Mouse (Mus musculus): ENCODE data around the gene Sctr.

Sctr gene

GRCm38 (mm10) chr1:120027693-120028092 lies 21.0 kb downstream of the Sctr start:
- DNase-seq (ENCODE audit: low read depth in 1 of 2, low spot score in 2 of 2): no peak

DNA sequence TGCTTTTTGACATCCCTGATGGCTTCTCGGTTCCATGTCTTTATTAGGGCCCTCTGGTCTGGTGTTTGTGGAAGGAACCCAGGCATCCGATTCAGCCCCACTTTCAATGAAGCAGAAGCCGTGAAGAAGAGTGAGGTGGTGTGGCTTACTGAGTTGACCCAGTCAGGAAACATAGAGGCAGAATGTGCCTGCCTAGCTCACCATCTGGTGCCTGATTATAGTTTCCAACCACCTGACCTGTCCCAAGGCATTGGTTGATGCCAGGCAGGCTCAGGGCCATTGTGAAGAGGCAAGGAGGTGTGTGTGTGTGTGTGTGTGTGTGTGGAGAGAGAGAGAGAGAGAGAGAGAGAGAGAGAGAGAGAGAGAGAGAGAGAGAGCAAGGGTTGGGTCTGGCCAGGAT lies 23.8 kb downstream of the Sctr start:
- DNase-seq (ENCODE audit: low read depth in 1 of 2, low spot score in 2 of 2): no peak

DNA sequence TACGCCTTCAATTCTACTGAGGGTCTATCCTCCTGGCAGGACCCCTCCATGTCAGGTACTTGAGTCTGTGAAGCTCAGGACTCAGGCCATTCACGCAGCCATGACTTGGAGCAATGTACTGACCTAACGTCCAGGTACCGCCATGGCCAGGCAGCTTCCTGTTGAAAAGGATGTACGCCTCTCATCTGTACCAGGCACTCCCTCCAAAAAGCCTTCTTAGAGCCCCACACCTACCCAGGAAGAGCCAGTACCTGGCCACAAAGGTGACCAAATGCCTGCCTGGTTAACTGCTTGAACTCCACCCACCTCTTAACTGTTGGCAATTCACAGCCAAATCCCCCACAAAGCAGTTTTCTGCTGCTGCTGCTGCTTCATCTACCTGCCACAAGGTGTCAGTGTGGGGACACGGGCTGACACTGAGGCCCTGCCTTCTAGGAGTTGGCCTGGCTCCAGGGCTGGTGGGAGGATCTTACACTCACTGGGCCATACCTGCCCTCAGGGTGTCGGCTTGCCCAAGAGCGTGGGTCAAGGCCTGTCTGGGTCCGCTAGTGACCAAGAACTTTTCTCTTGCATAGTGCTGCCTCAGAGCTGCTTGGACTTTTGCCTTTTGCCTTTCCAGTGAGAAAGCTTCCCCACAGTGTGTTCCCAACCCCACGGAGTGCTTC lies 26.2 kb downstream of the Sctr start:
- DNase-seq (ENCODE audit: low read depth in 1 of 2, low spot score in 2 of 2): peak in 1 of 2 experiments; percentile 29

GRCm38 (mm10) chr1:120033469-120033854 lies 26.8 kb downstream of the Sctr start:
- no peak for DNase-seq (ENCODE audit: low read depth in 1 of 2, low spot score in 2 of 2)

DNA sequence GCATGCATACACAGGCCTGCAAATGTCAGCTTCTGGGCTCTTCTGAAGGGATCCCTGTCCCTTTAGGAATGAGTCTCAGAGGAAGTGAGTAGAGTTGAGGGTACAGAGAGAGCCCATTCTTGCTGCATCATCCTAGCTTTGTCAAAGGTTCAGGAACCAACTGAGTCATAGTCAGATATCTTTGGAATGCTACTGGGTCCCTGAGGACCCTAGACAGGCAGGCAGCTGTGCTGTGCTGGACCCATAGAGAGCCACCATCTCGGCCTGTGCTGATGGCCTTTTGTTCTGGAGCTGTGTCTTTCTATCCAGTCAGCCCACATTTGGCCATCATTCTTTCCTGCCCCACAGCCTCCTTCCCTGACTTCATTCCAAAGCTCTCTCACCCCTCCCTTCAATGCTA lies 28.1 kb downstream of the Sctr start:
- DNase-seq (ENCODE audit: low read depth in 1 of 2, low spot score in 2 of 2): no peak

DNA sequence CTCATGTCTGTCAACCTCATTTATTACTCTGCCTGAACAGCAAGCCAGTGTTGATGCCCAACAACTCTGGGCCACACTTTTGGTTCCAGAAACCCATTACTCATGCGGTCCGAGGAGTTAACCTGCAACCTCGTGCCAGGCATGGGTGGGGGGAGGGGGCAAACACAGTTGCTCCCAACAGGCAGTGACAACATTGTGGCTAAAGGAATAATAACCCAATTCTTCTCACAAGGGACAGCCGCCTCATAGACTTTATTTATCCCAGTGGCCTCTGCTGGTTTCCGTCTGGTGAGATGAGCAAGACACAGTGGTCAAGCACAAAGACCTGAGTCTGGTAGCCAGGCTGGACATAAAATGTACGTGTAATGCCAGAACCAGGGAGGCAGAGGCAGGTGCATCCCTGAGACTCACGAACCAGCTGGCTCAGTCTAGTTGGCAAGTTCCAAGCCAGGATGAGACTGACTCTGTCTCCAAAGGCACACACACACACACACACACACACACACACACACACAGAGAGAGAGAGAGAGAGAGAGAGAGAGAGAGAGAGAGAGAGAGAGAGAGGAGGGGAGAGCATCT lies 28.9 kb downstream of the Sctr start:
- DNase-seq (ENCODE audit: low read depth in 1 of 2, low spot score in 2 of 2): no peak

GRCm38 (mm10) chr1:120037021-120037683 lies 30.5 kb downstream of the Sctr start:
- no peak for DNase-seq (ENCODE audit: low read depth in 1 of 2, low spot score in 2 of 2)

- DNase-seq (ENCODE audit: low read depth in 1 of 2, low spot score in 2 of 2): no peak
Measured at GRCm38 (mm10) chr1:120038594-120038993, 31.9 kb downstream of the Sctr start.

GRCm38 (mm10) chr1:120042421-120042820 lies 35.7 kb downstream of the Sctr start:
- no peak for DNase-seq (ENCODE audit: low read depth in 1 of 2, low spot score in 2 of 2)

DNA sequence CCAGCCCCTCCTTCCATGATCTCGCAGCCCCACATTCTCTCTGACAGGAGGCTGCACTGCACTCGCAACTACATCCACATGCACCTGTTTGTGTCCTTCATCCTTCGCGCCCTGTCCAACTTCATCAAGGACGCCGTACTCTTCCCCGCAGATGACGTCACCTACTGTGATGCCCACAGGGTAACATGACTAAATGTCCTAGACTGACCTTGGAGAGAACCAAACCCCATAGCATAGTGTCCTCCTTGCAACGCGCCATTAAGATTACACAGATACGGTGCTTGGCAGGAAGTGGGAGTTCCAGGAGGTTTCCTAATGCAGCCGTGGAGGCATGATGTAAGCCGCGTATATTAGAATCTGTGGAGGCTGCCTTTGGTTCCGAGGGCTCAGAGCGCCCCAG lies 37.9 kb downstream of the Sctr start:
- no peak for DNase-seq (ENCODE audit: low read depth in 1 of 2, low spot score in 2 of 2)

GRCm38 (mm10) chr1:120047325-120047724 lies 40.6 kb downstream of the Sctr start:
- no peak for DNase-seq (ENCODE audit: low read depth in 1 of 2, low spot score in 2 of 2)

DNA sequence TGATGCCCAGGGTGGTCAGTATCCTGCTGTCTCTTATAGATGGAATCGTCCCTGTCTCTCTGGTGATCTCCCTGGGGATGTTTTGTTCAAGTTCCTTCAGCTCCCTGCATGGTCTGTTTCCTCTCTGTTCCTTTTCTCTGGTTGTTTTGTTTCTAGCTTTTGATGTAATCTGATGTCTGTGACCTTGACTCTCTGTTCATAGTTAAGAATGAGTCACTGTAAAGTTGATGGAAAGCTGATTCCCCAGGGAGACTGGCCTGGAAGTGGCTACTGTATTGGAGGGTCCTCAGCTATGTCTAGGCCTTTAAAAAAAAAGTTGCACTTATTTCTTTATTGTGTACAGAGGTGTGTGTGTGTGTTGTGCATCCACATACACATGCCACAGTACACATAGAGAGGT lies 44.4 kb downstream of the Sctr start:
- no peak for DNase-seq (ENCODE audit: low read depth in 1 of 2, low spot score in 2 of 2)

DNA sequence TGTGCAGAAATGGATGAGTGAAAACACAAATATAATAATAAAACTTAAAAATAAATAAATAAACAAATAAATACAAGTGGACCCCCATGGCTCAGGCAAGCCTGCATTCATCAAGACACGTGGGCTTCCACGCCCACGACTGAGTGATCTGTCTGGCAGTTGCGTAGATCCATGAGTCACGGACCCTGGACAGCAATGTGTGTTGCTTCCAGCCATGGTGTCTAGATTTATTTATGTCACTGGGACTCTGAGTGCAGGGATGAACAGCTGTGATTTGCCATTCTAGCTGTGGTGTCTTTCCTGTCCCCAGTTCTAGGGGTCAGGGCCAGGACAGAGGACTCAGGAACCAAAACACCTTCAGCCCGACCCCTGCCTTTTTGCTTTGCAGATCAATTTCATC lies 48.3 kb downstream of the Sctr start:
- no peak for DNase-seq (ENCODE audit: low read depth in 1 of 2, low spot score in 2 of 2)

GRCm38 (mm10) chr1:120055475-120055874 lies 48.8 kb downstream of the Sctr start:
- no peak for DNase-seq (ENCODE audit: low read depth in 1 of 2, low spot score in 2 of 2)

GRCm38 (mm10) chr1:120056236-120056635 lies 49.5 kb downstream of the Sctr start:
- DNase-seq (ENCODE audit: low read depth in 1 of 2, low spot score in 2 of 2): no peak

GRCm38 (mm10) chr1:120057044-120057443 lies 50.4 kb downstream of the Sctr start:
- DNase-seq (ENCODE audit: low read depth in 1 of 2, low spot score in 2 of 2): no peak

GRCm38 (mm10) chr1:120057674-120058430 lies 51.2 kb downstream of the Sctr start:
- DNase-seq (ENCODE audit: low read depth in 1 of 2, low spot score in 2 of 2): no peak

DNA sequence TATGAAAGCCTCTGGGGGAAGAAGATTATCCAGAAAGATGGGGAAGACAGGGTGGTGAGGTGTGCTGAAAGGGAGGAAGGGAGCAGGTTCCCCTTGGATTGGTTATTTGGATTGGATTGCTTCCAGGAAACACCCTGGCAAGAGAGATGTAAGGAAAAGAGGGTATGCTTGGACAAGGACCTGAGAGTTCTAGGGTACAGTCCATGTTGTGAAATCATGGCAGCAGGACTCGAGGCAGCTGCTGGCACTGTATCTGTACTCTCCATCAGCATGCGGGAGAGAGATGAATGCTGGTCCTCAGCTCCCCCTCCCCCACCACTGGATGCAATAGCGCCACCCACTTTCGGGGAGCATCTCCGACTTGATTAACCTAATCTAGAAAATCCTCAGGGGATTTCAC lies 54.0 kb downstream of the Sctr start:
- no peak for DNase-seq (ENCODE audit: low read depth in 1 of 2, low spot score in 2 of 2)

GRCm38 (mm10) chr1:120062231-120062630 lies 55.5 kb downstream of the Sctr start:
- no peak for DNase-seq (ENCODE audit: low read depth in 1 of 2, low spot score in 2 of 2)

GRCm38 (mm10) chr1:120064036-120064682 lies 57.5 kb downstream of the Sctr start:
- no peak for DNase-seq (ENCODE audit: low read depth in 1 of 2, low spot score in 2 of 2)

GRCm38 (mm10) chr1:120066159-120066558 lies 59.5 kb downstream of the Sctr start:
- DNase-seq (ENCODE audit: low read depth in 1 of 2, low spot score in 2 of 2): no peak
